Mouse (Mus musculus) megakaryocyte-erythroid progenitor cell, adult 5-6 weeks (primary cell): ENCODE results near the gene Atg5. TPM values are rescaled to one million over a fixed set of nuclear protein-coding genes. Genes with fewer than 3 reads are reported as not detected.
A peak's percentile ranks its signal among the peaks of the same experiment; 100 is the strongest.

Experiments
- ATAC-seq: replicated peaks from 2 replicates; pipeline ENCODE4 v1.8.0; 2016; ENCODE audit warnings: mild to moderate bottlenecking, inconsistent platforms; ENCODE audit not compliant: severe bottlenecking, poor library complexity, low FRiP score, low TSS enrichment
- total RNA-seq, 2 experiments: library from RNA; stranded (forward) in 1 of 2; stranded (reverse) in 1 of 2; fragments of 200-1000, 215-1000 nt in 1 of 2; fragments of >200 nt in 1 of 2; fragmentation: Nextera tagmentation in 1 of 2; gene quantifications; 2 replicates each; pipeline ENCODE4 v1.2.3; 2014 to 2017

The Atg5 gene
- total RNA-seq, 2 experiments from 2014 or later, result 23.8 to 33.4 TPM

DNA sequence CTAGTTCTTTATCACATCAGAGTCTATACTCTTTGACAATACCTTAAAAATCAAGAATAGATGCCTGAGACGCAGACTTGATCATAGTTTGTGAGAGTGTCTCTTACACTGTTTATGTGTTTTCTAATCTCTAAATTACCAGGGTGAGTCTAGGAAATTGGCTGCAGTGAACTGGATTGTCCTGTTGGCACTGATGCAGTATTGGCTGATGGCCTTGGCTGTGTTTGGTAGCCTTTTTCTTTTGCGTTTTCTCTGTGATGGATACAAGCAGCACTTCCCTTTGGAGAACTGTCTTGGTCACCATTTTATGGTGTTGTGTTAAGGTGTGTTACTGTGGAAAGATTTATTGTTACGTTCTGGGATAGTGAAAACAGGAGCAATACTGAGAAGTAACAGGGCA lies 75.2 kb downstream of the Atg5 start:
- ATAC-seq, result no peak

DNA sequence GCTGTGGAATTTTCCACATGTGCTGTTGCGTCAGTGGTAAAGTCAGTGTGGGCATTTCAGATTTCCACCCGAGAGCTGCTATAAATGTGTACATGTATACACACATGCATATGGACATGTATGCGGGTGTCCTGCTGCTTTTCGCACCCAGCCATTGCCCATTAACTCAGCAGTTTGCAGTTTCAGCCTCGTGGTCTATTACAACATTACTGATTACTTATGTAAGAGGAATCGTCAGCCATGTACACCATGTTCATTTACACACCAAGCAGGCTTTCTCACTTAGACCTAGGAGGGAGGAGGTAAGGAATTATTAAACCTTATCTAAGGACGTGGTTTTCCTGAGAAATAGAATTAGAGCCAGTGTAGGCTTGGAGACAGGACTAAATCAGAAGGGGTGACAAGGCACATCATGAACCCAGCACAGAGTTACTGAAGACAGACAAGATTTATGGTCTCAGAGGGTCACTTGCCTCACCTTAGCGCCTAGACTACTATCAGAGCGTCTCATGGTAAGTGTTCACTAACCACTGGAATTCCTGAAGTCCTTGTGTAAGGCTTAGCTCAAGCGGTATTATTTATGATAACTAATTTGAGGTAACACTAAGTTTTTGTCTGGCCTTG lies 79.5 kb downstream of the Atg5 start:
- ATAC-seq, result no peak

DNA sequence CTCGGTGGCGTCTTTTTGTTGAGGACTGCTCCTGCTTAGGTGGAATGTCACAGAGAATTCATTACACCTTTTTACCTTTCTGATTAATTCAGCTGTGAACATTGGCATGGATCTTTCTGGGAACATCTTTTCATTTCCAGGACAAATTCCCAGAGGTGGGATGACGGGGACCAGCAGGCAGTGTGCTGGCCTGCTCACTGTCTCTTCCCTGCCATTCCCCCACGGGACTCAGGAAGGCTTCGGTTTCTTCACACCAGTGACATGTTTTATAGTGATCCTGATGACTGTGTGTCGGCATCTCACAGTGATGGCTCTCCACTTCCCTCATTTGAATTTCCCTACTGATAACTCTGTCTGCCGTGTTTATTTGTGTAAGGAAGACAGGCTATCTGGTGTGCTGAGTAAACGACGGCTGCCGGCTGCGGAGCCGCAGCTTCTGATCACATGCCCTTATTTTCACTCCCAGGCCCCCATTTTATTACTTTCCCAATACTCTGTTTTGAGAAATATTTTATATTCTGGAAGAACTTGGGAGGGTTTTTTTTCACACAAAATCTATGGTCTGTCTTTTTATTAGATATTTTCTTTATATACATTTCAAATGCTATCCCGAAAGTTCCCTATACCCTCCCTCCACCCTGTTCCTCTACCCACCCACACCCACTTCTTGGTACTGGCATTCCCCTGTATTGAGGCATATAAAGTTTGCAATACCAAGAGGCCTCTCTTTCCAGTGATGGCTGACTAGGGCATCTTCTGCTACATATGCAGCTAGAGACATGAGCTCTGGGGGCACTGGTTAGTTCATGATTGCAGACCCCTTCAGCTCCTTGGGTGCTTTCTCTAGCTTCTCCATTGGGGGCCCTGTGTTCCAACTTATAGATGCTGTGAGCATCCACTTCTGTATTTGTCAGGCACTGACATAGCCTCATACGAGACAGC lies 80.6 kb downstream of the Atg5 start:
- no peak for ATAC-seq

DNA sequence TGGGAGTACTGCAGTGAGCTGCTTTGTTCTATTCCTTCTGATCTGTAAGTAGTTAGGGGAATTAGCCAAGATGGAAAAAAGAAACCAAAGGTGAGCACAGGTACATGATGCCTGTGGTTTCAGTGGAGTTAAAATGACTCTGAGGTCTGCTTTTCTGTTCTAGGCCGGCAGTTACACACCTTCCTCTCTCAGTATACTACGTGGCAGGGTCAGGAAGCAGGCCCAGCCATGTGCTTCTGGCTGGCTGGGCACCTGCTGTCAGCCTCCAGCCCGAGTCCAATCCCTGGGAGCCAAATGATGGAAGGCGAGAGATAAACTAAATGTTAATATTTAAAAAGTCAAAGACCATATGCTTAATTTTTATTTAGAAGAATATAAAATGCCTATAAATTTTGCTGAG lies 85.3 kb downstream of the Atg5 start:
- no peak for ATAC-seq

DNA sequence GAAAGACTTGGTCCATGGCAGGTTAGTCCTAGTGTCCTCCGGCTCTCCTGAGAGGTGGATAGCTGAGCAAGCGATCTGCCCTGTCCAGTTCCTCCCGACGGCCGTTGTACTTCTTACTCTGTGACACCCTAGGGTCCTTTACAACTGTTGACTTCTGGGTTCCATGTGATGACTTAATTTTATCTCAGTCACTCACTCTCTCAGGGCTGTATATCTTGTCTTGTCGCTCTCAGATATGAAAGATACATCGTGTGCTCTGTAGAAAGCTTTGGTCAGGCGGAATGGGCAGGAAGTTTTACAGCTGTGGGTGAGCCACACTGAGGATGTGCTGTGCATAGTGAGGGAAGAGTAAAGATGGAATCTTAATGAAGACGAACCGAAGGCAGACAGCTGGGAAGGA lies 86.2 kb downstream of the Atg5 start:
- peak; percentile 55 for ATAC-seq

DNA sequence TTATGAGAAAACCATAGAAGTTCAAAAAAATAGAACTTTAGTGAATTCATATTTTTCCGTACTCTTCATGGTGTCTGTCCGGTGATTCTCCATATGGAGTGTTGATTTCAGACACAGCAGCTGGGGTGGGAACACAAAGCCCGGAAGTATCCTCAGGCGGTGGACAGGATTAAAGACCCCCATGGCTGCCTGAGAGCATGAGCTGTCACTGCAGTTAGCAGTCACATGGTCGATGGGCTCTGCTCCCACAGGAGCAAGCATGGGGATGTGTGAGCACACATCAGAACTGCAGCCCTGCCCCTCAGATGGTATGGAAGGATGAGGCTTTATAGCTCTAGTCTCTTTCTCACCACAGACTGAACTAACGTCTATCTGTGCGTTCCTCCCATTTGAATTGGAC lies 87.1 kb downstream of the Atg5 start:
- no peak for ATAC-seq

DNA sequence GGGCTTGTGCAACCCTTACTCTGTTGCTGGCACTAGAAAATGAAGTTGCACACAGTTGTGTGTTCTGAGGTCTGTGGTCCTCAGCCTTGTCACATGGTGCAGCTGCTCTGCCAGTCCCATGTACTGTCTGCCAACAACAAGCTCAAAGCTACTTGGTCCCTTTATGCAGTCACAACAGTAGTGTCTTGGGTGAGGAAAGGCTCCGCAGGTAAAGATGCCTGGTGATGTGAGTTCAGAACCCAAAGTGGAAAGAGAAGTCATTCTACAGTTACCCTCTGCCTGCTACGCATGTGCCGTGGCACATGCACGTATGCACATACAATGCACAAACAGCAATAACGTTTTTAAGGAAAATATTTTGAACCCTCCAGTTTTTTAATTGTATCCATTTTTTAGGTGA lies 88.5 kb downstream of the Atg5 start:
- no peak for ATAC-seq

DNA sequence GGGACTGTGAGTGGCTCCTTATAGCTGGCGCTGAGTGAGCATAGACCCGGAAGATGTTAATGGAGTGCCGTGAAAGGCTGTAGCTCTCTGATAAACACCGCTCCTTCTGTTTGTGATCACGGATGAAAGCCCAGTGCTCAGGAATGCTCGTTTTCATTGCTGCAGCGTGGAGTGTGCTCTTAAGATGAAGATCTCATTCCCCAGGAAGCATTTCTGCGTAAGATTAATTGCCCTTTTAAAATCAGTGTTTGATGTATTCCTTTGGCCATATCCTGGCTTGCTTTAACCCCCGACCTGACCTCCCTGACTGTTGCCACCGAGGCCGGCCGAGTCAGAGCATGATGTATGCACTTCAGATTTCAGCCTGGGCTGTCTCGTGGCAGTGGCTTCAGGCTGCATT lies 89.2 kb downstream of the Atg5 start:
- no peak for ATAC-seq

DNA sequence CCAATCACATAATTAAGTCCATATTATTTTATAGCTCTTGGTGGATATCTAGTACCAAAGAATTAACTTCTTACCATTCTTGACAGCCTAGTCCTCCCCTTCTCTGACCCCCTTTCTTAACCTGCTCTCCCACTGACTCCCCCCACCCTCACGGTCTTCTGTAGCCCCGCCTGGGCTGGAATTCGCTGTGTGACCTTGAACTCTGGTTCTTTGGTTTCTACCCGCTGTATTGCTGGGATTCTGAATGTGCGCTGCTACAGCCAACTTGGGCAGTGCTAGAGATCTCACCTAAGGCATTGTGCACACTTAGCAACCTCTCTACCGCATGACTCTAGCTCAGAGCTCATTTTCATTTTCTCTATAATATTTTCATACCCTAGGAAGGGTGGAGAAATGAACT lies 90.7 kb downstream of the Atg5 start:
- ATAC-seq, result no peak

DNA sequence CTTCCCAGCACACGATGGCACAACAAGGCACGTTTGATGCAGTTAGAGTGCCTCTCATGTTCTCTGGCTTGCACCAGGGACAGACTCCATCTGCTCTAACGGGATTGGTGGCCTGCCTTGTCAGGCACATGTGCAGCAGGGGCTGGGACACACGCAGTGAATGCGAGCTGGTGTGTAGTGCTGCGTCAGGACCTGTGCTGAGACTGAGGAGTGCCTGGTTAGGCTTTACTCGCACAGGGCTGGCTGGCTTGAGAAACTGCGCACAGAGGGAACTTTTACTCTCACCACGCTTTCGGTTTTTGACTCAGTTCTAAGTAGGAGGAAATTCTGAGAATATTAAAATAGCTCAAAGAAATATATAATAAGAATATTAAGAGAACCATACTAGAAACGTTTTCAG lies 92.5 kb downstream of the Atg5 start:
- ATAC-seq, result no peak

DNA sequence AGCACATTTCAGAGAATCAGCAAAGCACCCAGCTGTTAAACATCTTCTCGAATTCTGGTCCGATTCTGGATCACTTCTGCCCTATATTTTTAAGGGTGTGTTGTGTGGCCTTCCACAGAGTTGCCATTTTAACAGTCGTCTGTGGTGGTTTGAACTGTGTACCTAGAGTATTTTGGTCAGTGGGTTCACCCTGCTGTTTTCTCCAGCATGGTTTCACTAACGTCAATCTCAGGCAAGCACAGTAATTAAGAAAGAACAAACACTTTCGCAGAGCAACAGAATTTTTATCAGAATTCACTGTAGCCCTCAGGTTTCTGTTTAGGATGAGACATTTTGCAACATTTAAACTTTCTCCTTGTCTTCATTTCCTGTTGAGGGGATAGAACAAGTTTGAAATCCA lies 94.3 kb downstream of the Atg5 start:
- no peak for ATAC-seq

DNA sequence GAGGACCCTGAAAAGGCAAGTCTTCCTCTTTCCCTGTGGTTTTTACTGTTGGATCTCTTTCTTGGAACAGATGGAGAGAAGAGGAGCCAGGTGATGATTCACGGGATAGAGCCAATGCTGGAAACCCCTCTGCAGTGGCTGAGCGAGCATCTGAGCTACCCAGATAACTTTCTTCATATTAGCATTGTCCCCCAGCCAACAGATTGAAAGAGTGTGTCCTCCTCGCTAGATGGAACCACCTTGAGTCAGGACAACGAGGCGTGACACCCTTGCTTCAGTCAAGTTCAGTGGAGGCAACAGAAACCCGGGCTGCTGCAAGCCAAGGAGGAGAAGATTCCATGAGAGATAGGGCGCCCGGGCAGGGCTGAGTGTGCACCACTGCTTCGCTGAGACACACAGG lies 94.7 kb downstream of the Atg5 start:
- ATAC-seq, result no peak

DNA sequence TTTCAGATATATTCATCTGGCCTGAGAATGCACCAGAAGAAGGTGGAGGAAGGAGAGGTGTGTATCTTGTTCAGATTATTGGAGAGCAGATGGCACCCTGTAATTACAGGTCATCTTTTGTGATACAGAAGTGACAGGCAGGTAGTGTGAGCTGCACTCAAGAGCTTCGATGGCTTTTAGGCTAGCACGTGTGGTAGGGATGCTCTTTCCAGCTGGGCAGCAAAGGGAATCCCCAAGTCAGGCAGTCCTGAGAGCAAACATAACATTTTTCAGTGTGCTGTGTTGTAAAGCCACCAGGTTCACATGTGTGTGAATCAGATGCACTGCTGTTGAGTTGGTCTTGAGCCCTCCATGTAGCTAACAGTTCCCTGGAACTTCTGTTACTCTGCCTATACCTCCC lies 98.0 kb downstream of the Atg5 start:
- ATAC-seq, result no peak

DNA sequence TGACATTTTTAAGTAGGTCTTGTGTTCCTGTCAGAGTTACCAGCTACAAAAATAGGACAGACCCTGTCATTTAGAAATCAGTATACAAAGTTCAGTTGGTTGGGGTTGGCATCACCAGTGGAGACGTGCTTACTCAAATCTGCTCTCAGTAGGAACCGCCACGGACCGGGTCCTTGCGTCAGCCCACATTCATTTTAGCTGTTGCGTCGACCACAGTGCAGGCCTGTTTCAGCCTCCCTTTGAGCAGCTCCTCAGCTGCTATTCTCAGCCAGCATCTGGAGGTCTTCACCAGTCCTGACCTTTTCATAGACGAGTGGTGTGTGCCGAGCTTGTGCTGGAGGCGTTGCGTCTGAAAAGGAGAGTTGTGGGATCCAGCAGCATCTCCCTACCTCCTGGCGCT lies 98.9 kb downstream of the Atg5 start:
- no peak for ATAC-seq

DNA sequence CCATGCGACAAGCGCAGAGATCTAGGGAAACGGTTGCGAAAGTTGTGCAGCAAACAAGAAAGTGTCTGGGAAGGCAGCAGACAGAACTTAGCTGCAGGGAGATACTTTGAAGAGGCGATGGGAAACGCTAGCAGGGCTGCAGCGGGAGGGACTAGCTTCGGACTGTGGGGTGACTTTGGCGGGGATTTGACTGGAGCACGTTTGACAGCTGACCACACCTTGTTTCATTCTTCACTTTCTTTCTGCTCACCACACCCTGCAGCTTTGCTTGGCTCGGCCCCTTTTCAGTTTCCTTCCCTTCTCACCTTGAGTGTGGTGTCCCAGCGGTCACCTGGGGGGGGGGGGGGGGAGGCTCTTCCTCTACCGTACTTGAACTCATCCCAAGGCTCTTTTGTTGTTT lies 100.4 kb downstream of the Atg5 start:
- no peak for ATAC-seq

DNA sequence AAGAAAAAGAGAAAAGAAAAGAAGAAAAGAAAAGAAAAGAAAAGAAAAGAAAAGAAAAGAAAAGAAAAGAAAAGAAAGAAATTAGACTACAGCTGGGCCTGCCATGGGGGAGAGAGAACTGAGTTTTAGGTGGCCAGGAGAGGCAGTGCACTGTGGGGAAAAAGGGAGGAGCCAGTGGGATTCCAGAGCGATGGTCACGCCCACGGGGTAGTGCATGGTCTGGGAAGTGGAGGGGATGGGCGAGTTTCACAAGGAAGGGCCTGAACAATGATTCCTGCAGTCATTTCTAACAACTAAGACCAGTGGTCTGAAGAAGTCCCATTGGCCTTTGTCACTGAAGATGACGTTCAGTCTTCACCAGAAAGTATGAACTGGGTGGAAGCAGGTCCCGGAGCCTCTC lies 102.5 kb downstream of the Atg5 start:
- ATAC-seq, result no peak

DNA sequence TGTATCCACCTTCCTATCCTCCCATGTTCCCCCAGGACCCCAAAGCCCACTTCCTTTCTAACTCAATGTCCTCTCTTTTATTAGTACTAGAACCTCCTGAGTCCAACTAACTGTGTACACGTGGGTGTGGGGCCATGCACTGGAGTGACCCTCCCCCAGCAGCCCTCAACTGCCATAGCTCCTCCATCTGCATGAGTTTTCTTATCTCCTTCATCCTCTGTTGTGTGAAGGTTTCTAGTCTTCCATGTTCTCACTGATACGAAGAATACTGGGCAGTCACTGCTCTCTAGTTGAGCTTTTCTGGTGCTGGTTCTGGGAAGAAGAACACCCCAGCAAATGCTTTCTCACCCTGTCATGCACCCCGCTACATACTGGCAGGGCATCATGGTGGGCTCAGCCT lies 104.1 kb downstream of the Atg5 start:
- peak; percentile 57 for ATAC-seq

DNA sequence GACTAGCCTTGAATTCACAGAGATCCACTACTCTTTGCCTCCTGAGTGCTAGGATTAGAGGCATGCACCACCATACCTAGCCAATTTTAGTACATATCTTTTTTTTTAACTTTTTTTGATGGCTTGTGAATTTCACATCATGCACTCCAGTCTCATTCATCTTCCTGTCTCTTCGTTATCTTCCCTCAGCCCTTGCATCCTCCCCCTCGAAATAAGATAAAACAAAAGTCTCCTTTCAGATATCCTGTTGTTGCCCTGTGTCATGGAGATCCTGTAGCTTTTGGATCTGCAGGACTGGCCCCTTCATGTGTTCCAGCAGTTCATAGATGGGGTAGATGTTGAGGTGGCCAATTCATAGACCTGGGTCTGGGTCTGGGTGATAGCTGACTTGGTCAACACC lies 106.5 kb downstream of the Atg5 start:
- no peak for ATAC-seq

DNA sequence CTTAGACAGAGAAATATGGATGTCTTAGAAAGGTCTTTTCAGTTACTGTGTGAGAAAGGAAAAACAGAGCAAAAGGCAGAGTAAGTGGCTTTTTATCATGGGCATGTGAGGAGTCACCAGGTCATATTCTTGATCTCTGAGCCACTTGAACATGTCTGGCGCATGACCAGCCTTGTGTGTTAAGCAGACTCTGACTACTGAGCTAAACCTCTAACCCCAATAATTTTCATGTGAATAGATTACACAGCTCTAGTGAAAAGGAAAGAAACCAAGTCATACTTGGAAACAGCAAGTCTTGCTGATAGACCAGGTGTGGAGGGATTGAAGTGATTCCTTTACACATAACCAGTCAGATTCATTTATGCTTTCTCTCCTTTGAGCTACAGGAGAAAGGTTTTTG lies 107.3 kb downstream of the Atg5 start:
- ATAC-seq, result no peak

DNA sequence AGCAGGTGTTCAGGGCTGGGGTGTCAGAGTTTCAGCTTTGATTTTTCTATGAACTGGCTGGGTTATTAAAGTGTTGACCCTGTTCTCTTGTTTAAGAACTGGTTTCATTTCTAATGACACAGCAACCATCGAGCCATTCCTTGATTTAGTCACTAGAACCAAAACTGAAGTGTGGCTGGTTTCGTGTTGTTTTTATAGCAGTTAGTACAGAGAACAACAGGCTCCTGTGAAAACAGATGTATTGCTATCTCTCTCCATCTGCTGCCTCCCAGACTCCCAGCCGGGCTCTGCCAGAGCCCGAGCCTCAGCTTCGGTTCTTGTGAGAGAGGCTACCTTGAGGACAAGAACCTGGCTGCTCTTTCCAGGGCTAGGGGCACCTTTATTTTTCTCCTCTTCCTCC lies 109.7 kb downstream of the Atg5 start:
- ATAC-seq, result no peak

DNA sequence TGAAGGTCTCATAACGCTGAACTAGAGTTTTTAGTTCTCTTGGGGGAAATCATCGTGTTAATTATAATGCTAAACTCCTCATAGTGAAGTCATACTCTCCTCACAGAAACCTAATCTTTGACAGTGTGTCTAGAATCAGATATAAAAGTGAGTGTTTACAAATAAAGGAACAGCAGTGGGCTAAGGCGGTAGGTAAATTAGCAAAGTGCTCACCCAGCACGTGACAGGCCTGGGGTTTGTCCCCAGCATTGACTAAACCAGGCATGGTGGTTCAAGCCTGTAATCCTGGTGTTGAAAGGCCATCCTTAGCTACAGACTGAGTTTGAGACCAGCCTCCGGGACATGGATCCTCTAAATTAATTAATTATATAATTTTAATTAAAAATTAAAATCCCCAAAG lies 110.2 kb downstream of the Atg5 start:
- ATAC-seq, result no peak
